Mouse (Mus musculus) liver, embryonic 15.5 days (tissue): ENCODE data around the gene Sarnp. TPM values are rescaled to one million over a fixed set of nuclear protein-coding genes. Genes with fewer than 3 reads are reported as not detected.
A peak's percentile ranks its signal among the peaks of the same experiment; 100 is the strongest.

Experiments used
- ATAC-seq: fragments of 200-750 bp; cut with Nextera tagmentation; 2 replicates; pipeline ENCODE4 v1.8.0; 2017; ENCODE audit warnings: moderate number of reproducible peaks, mild to moderate bottlenecking, moderate library complexity; ENCODE audit not compliant: insufficient read depth
- H3K27ac ChIP-seq: fragments of 300-500 bp; sonication (generic); replicated peaks from 2 replicates; pipeline ENCODE4 v1.5.1; 2015; ENCODE audit warnings: mild to moderate bottlenecking, inconsistent platforms
- H3K27me3 ChIP-seq: fragments of 300-500 bp; sonication (generic); 2 replicates; pipeline ENCODE4 v1.6.1; 2015; ENCODE audit warnings: mild to moderate bottlenecking, inconsistent platforms
- H3K36me3 ChIP-seq: fragments of 300-500 bp; sonication (generic); replicated peaks from 2 replicates; pipeline ENCODE4 v1.6.1; 2015; ENCODE audit warnings: moderate library complexity, mild to moderate bottlenecking, inconsistent platforms
- H3K4me1 ChIP-seq: fragments of 300-500 bp; sonication (generic); replicated peaks from 2 replicates; pipeline ENCODE4 v1.6.1; 2015; ENCODE audit warnings: inconsistent platforms
- H3K4me2 ChIP-seq: fragments of 300-500 bp; sonication (generic); 2 replicates; pipeline ENCODE4 v1.6.1; 2015; ENCODE audit warnings: moderate library complexity, mild to moderate bottlenecking, inconsistent platforms
- H3K4me3 ChIP-seq: fragments of 300-500 bp; sonication (generic); replicated peaks from 2 replicates; pipeline ENCODE4 v1.5.1; 2015; ENCODE audit warnings: mild to moderate bottlenecking, inconsistent platforms
- H3K9ac ChIP-seq: fragments of 300-500 bp; sonication (generic); 2 replicates; pipeline ENCODE4 v1.6.1; 2015; ENCODE audit warnings: moderate library complexity, mild to moderate bottlenecking, inconsistent platforms
- H3K9me3 ChIP-seq: fragments of 300-500 bp; sonication (generic); replicated peaks from 2 replicates; pipeline ENCODE4 v1.6.1; 2016; ENCODE audit warnings: inconsistent platforms
- WGBS: fragments of 180-500 bp; shearing (Covaris S2); methylation state at CpG from one replicate; pipeline ENCODE4 v1.1.7; 2015; ENCODE audit warnings: mixed read lengths; ENCODE audit not compliant: insufficient replicate concordance; 5-methylcytosine and 5-hydroxymethylcytosine counted together
- polyA plus RNA-seq: library from polyadenylated mRNA; unstranded; fragments of >200 nt; fragmentation: Nextera tagmentation; extraction: Ambion mirVana; gene quantifications from 2 replicates; pipeline ENCODE4 v1.2.1, GENCODE M21; 2015

Sarnp gene
- polyA plus RNA-seq, 1 experiment from 2014 or later, result 99.7 TPM

- Histone ChIP-seq H3K4me3 (peak within 1 kb of the TSS; percentile 55), H3K9ac (no peak within 1 kb of the TSS; the same call in 1 of the 2 replicates), H3K27me3 (peaks cover 93% of the 10 kb centered on the region), H3K4me2 (peak within 1 kb of the TSS; percentile 74), H3K4me1 (peaks cover 27% of the 10 kb centered on the region), H3K9me3 (no peaks in the 10 kb centered on the region), H3K36me3 (no peaks in the 10 kb centered on the region), H3K27ac (no peak within 1 kb of the TSS)
- WGBS, result 1% methylated on average over 79 of the region's 89 CpGs
- peak; percentile 8; the same call in 1 of the 2 replicates for ATAC-seq
These were observed 74.4 kb downstream of the Sarnp start, which contains the start of gene Gdf11 for GRCm38 (mm10) chr10:128891296-128892094. Gene Gdf11, minus strand, starts transcription at chr10:128891718.

DNA sequence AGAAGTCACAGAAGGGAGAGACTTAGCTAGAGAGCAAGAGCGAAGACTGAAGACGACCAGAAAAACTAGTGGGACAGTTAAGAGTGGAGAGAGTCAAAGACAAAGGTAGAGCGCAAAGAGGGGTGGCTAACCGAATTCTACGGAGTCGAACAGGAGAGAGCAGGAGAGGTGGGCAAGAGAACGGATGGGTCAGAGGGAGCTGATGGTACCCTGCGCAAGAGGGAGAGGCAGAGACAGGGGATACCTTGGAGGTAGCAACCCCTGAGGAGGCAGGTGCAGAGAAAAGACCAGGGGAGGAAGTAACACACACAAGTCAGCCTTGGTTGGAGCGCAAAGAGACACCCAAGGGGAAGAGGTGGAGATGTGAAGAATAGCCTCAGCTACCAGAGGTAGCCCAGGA lies 75.1 kb downstream of the Sarnp start:
- no peak overlapping the region for H3K27ac ChIP-seq
- no peak for ATAC-seq
- no peak overlapping the region for H3K9ac ChIP-seq
- H3K36me3 ChIP-seq, result no peaks in the 10 kb centered on the region
- peaks cover 27% of the 10 kb centered on the region for H3K4me1 ChIP-seq
- H3K9me3 ChIP-seq, result no peaks in the 10 kb centered on the region
- 3% methylated on average over 9 of the region's 9 CpGs for WGBS
- peak overlapping the region; percentile 55 for H3K4me3 ChIP-seq
- peak overlapping the region; percentile 74 for H3K4me2 ChIP-seq
- H3K27me3 ChIP-seq, result peaks cover 100% of the 10 kb centered on the region

DNA sequence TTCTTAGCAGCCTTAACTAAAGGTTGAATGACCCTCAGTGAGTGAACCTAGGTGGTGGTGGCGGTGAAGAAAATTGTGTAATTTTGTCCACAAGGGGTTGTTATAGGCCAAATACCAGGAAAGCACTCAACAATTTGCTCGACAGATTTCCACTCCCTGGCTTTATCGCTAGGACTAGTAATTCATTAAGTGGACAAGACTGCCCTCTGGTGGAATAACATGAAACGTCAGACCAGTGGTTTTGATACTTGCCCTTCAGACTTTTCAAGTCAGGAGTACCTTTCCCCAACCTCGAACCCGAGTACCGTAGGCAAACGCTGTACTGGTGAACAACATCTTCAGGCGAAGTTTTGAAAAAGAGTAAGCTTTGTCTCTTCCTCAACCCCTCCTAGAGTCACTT lies 78.3 kb downstream of the Sarnp start:
- Histone ChIP-seq H3K36me3 (no peaks in the 10 kb centered on the region), H3K9ac (no peak overlapping the region), H3K4me1 (peaks cover 14% of the 10 kb centered on the region), H3K4me2 (0 out of 2 replicates have a peak overlapping the region, but pooled peaks have one; percentile 8), H3K27me3 (peaks cover 77% of the 10 kb centered on the region), H3K4me3 (no peak overlapping the region), H3K9me3 (no peaks in the 10 kb centered on the region), H3K27ac (no peak overlapping the region)
- under 1% methylated on average over 9 of the region's 9 CpGs for WGBS
- ATAC-seq, result no peak

DNA sequence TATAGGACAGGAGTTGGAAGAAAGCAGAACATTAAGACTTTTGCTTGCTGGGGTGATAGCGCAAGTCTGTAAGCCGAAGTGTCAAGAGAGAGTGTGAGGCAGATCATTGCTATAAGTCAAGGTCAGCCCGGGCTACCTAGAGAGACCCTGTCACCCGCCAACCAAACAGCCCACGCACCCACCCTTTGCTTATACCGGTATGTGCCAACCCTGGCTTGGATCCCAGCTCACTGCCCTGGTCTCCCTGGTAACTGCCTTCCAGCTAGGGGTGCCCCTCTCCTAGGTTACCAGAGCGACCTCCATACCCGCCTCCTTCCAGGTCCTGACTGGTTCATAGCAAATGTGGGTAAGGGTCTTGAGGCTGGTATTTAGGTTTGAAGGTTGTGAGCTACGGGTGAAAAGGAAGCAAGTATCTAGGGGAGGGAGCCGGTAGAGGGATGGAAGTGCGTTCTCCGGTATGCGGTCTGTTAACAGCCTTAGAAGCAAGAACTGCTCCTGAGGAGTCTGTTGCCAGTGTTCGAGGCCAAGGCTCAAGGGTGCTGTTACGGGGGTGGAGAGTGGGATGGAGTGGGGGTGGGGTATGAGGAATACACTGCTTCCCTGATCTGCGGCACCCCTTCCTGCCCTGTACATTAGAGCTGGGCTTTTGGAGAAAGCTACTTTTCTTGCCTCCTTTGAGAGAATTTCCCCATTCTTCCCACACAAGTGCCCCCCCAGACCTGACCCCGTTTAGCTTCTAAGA lies 79.0 kb downstream of the Sarnp start:
- 0 out of 2 replicates have a peak overlapping the region, but pooled peaks have one; percentile 8 for H3K4me2 ChIP-seq
- no peak for ATAC-seq
- no peaks in the 10 kb centered on the region for H3K36me3 ChIP-seq
- H3K27ac ChIP-seq, result no peak overlapping the region
- 6% methylated on average over 17 of the region's 17 CpGs for WGBS
- no peak overlapping the region for H3K4me3 ChIP-seq
- H3K27me3 ChIP-seq, result peaks cover 70% of the 10 kb centered on the region
- no peak overlapping the region for H3K9ac ChIP-seq
- H3K4me1 ChIP-seq, result peaks cover 7% of the 10 kb centered on the region
- no peaks in the 10 kb centered on the region for H3K9me3 ChIP-seq

GRCm38 (mm10) chr10:128896807-128897206 lies 79.7 kb downstream of the Sarnp start:
- ATAC-seq, result no peak
- Histone ChIP-seq H3K36me3 (no peaks in the 10 kb centered on the region), H3K9ac (no peak overlapping the region), H3K4me3 (no peak overlapping the region), H3K4me2 (no peak overlapping the region), H3K9me3 (no peaks in the 10 kb centered on the region), H3K4me1 (peaks cover 3% of the 10 kb centered on the region), H3K27ac (no peak overlapping the region), H3K27me3 (peaks cover 63% of the 10 kb centered on the region)
- 12% methylated on average over 1 of the region's 1 CpGs for WGBS

GRCm38 (mm10) chr10:128897501-128897900 lies 80.4 kb downstream of the Sarnp start:
- no peak for ATAC-seq
- H3K4me2 ChIP-seq, result no peak overlapping the region
- H3K27me3 ChIP-seq, result peaks cover 56% of the 10 kb centered on the region
- no peaks in the 10 kb centered on the region; the same call in none of the 2 replicates for H3K4me1 ChIP-seq
- no peak overlapping the region for H3K9ac ChIP-seq
- WGBS, result 12% methylated on average over 1 of the region's 1 CpGs
- H3K36me3 ChIP-seq, result no peaks in the 10 kb centered on the region
- H3K4me3 ChIP-seq, result no peak overlapping the region
- H3K9me3 ChIP-seq, result no peaks in the 10 kb centered on the region
- no peak overlapping the region for H3K27ac ChIP-seq

- 46% methylated on average over 6 of the region's 6 CpGs for WGBS
These were observed 82.8 kb downstream of the Sarnp start for GRCm38 (mm10) chr10:128899759-128900490.

DNA sequence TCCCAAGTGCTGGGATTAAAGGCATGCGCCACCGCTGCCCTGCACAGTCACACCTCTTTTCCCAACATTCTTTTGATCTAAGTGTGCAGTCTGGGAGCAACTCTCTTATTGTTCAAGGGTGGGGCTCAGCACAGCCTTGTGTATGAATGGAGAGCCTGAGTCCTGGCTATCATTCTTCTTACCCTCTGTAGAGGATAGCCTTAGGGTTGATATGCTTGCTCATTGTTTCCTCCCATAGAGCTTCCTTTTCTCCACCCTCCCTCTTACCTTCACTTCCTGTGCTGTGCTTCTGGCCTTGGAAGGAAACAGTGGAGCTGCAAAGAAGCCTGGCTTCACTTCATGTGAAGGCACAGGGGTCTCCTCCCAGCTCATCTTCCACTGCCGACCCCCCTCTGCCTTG lies 83.6 kb downstream of the Sarnp start, which contains the start of gene Cd63:
Gene Cd63, plus strand, starts transcription at position 292 of the 400 bp plus-strand sequence.
- no peaks in the 10 kb centered on the region; the same call in none of the 2 replicates for H3K4me1 ChIP-seq
- no peak within 1 kb of the TSS for H3K4me2 ChIP-seq
- WGBS, result 63% methylated on average over 3 of the region's 3 CpGs
- no peak within 1 kb of the TSS for H3K9ac ChIP-seq
- no peak within 1 kb of the TSS for H3K4me3 ChIP-seq
- H3K27ac ChIP-seq, result no peak within 1 kb of the TSS
- no peaks in the 10 kb centered on the region for H3K36me3 ChIP-seq
- no peak for ATAC-seq
- H3K27me3 ChIP-seq, result peaks cover 24% of the 10 kb centered on the region
- H3K9me3 ChIP-seq, result no peaks in the 10 kb centered on the region

More at GRCm38 (mm10) chr10:128899759-128900490, 82.8 kb downstream of the Sarnp start:
- H3K27me3 ChIP-seq, result peaks cover 32% of the 10 kb centered on the region
- no peak overlapping the region for H3K4me2 ChIP-seq
- no peaks in the 10 kb centered on the region for H3K9me3 ChIP-seq
- H3K36me3 ChIP-seq, result no peaks in the 10 kb centered on the region
- H3K27ac ChIP-seq, result no peak overlapping the region
- no peaks in the 10 kb centered on the region; the same call in none of the 2 replicates for H3K4me1 ChIP-seq
- H3K9ac ChIP-seq, result no peak overlapping the region
- H3K4me3 ChIP-seq, result no peak overlapping the region
- no peak for ATAC-seq

- Histone ChIP-seq H3K27me3 (peaks cover 17% of the 10 kb centered on the region), H3K4me2 (no peak overlapping the region), H3K9ac (no peak overlapping the region), H3K4me3 (no peak overlapping the region), H3K36me3 (no peaks in the 10 kb centered on the region), H3K27ac (no peak overlapping the region), H3K9me3 (no peaks in the 10 kb centered on the region), H3K4me1 (no peaks in the 10 kb centered on the region; the same call in 1 of the 2 replicates)
- ATAC-seq, result no peak
- WGBS, result 41% methylated on average over 1 of the region's 1 CpGs
These were observed 84.3 kb downstream of the Sarnp start for GRCm38 (mm10) chr10:128901409-128901808.

GRCm38 (mm10) chr10:128902409-128902988 lies 85.4 kb downstream of the Sarnp start:
- 42% methylated on average over 3 of the region's 3 CpGs for WGBS
- no peaks in the 10 kb centered on the region for H3K9me3 ChIP-seq
- H3K9ac ChIP-seq, result no peak overlapping the region
- no peak overlapping the region for H3K27ac ChIP-seq
- no peak overlapping the region for H3K4me2 ChIP-seq
- H3K27me3 ChIP-seq, result peaks cover 7% of the 10 kb centered on the region
- H3K4me1 ChIP-seq, result no peaks in the 10 kb centered on the region; the same call in 1 of the 2 replicates
- no peak for ATAC-seq
- H3K36me3 ChIP-seq, result no peaks in the 10 kb centered on the region
- H3K4me3 ChIP-seq, result no peak overlapping the region
